Mouse (Mus musculus): ENCODE measurements around the gene Gm20538. TPM values are rescaled to one million over a fixed set of nuclear protein-coding genes. Genes with fewer than 3 reads are reported as not detected.

Gene Gm20538
- polyA plus RNA-seq, 1 experiment from 2014 or later, result not detected

- 35% methylated on average over 6 of the region's 6 CpGs for WGBS
- Histone ChIP-seq H3K4me3 (replicated peaks; ENCODE audit: low read length) (no peak overlapping the region), H3K27me3 (ENCODE audit: control insufficient read depth, insufficient read depth, low read length) (peaks cover 93% of the 10 kb centered on the region), H3K4me2 (replicated peaks) (no peak overlapping the region), H3K9me3 (ENCODE audit: control insufficient read depth, low read length) (no peaks in the 10 kb centered on the region), H3K4me1 (replicated peaks; ENCODE audit: control insufficient read depth, insufficient read depth, low read length) (peaks cover 12% of the 10 kb centered on the region), H3K27ac (no peak overlapping the region), H3K36me3 (replicated peaks; ENCODE audit: control insufficient read depth, insufficient read depth) (no peaks in the 10 kb centered on the region), H3K9ac (no peak overlapping the region)
- no peak for ATAC-seq (ENCODE audit: low FRiP score)
- no peak for DNase-seq (ENCODE audit: low spot score)
These were observed 36.9 kb downstream of the Gm20538 start for GRCm38 (mm10) chr19:44515769-44516168.

DNA sequence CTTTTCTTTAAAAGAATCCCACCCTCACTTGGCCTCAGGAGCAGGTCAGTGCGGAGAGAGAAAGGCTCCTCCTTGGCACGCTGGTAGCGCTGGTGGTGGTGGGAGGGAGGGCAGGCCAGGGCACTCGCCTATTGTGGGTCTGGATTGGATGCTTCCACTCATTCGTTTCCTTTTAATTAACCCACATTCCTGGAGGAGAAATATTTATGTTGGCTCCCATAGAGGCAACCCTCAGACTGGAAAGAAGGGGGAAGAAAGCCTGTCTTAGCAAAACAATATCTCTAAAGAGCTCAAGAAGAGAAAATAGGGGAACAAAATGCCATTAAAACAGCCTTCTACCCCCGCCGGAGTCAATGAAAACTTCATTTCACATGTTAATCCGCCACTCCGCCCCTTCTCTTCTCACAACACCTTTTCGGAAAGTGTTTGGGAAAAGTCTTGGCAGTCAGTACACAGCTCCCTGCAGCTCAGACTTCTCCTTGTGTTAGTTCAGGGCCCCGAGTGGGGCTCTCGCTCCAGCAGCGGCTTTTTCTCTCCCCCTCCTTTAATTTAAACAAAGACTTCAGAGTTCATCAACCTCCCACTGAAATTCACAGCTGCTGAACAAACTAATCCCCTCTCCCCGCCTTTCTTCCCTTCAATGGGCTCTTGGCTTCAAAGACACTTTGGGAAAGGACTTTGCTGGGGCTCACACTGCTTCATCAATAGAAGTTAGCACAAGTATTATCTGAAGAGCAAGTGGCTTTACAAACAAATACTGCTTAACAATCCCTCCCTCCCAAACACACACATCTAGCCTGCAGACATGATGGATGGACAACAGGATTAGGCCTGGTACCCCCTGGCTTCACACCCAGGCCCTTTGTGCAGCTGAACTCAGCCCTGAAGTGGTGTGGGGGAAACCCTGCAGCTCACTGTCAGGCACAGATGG lies 37.8 kb downstream of the Gm20538 start:
- Histone ChIP-seq H3K4me1 (replicated peaks; ENCODE audit: control insufficient read depth, insufficient read depth, low read length) (peaks cover 17% of the 10 kb centered on the region), H3K9ac (no peak overlapping the region), H3K4me3 (replicated peaks; ENCODE audit: low read length) (no peak overlapping the region), H3K4me2 (replicated peaks) (no peak overlapping the region), H3K9me3 (ENCODE audit: control insufficient read depth, low read length) (no peaks in the 10 kb centered on the region), H3K27ac (0 out of 2 replicates have a peak overlapping the region, but pooled peaks have one; percentile 9), H3K27me3 (ENCODE audit: control insufficient read depth, insufficient read depth, low read length) (peaks cover 98% of the 10 kb centered on the region), H3K36me3 (replicated peaks; ENCODE audit: control insufficient read depth, insufficient read depth) (no peaks in the 10 kb centered on the region)
- peak; percentile 75; the same call in 1 of the 2 replicates for ATAC-seq (ENCODE audit: low FRiP score)
- peak; percentile 45 for DNase-seq (ENCODE audit: low spot score)
- WGBS, result 3% methylated on average over 14 of the region's 14 CpGs

DNA sequence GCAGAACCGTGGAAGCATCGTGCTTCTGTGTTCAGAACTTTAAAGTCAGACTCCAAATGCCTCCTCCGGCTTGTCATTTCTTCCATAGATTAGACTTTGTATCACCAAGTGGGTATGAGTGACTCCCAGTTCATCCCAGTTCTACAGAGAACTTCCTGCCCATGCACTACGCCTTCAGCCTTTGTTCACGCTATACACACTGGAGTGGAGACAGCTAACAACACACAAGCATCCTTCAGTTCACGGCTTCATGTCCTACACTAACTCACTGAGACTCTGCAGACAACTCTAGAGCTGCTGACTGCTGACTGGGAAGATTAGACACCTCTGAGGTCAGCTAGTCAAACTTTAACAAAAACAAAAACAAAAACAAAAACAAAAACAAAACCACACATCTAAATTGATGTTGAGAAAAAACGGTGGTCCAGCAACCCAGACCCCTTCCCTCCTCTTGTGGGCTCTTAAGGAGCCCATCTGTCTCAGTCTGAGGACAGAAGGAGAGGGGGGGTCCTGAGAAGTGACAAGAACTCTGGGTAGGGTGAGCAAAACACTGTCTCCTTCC lies 38.6 kb downstream of the Gm20538 start:
- H3K9me3 ChIP-seq (ENCODE audit: control insufficient read depth, low read length), result no peaks in the 10 kb centered on the region
- no peak overlapping the region for H3K4me2 ChIP-seq (replicated peaks)
- no peak overlapping the region for H3K4me3 ChIP-seq (replicated peaks; ENCODE audit: low read length)
- no peaks in the 10 kb centered on the region for H3K36me3 ChIP-seq (replicated peaks; ENCODE audit: control insufficient read depth, insufficient read depth)
- 0 out of 2 replicates have a peak overlapping the region, but pooled peaks have one; percentile 9 for H3K27ac ChIP-seq
- ATAC-seq (ENCODE audit: low FRiP score), result no peak
- 16% methylated on average over 7 of the region's 7 CpGs for WGBS
- no peak for DNase-seq (ENCODE audit: low spot score)
- peaks cover 98% of the 10 kb centered on the region for H3K27me3 ChIP-seq (ENCODE audit: control insufficient read depth, insufficient read depth, low read length)
- no peak overlapping the region for H3K9ac ChIP-seq
- H3K4me1 ChIP-seq (replicated peaks; ENCODE audit: control insufficient read depth, insufficient read depth, low read length), result peaks cover 17% of the 10 kb centered on the region

DNA sequence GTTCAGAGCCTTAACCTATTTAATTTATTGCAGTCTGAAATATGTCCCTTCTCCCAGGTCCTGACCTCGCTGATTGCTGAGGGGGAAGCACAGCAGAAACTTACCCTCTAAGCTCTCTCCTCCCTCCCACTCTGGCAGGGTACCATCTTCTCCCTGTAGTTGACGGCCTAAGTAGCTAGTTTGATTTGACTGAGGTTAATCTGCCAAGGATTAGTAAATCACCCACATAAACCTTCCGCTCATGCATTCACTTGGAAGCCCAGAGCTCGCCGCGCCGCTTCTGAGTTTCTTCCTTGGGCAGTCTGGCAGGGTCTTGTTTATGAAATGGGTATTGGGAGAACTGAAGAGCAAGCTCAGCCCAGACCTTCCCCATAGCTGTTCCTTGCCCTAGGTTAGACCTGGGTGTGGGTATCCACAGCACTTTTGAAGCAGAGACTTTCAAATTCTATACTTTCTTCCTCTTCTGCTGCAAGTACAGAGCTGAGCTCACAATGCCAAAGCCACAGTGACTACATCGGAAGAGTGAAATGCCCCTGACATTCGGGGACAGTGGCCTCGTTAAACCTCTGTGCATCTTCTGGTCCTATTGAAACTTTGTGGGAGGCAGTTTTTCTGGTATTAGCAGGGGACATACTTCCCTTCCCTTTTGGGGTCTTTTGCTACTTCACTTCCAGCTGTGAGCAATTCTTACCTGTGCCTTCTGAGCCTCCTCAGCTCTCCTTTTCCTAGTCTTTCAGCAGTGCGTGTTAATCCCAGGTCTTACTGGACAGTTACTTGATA lies 39.4 kb downstream of the Gm20538 start:
- H3K9ac ChIP-seq, result no peak overlapping the region
- DNase-seq (ENCODE audit: low spot score) (no peak), ATAC-seq (ENCODE audit: low FRiP score) (no peak)
- H3K4me3 ChIP-seq (replicated peaks; ENCODE audit: low read length), result no peak overlapping the region
- no peaks in the 10 kb centered on the region for H3K9me3 ChIP-seq (ENCODE audit: control insufficient read depth, low read length)
- H3K4me1 ChIP-seq (replicated peaks; ENCODE audit: control insufficient read depth, insufficient read depth, low read length), result peaks cover 17% of the 10 kb centered on the region
- no peak overlapping the region for H3K4me2 ChIP-seq (replicated peaks)
- H3K36me3 ChIP-seq (replicated peaks; ENCODE audit: control insufficient read depth, insufficient read depth), result no peaks in the 10 kb centered on the region
- WGBS, result 10% methylated on average over 11 of the region's 11 CpGs
- peaks cover 96% of the 10 kb centered on the region for H3K27me3 ChIP-seq (ENCODE audit: control insufficient read depth, insufficient read depth, low read length)
- H3K27ac ChIP-seq, result no peak overlapping the region

GRCm38 (mm10) chr19:44512601-44513000 lies 40.0 kb downstream of the Gm20538 start:
- no peak overlapping the region for H3K9ac ChIP-seq
- H3K9me3 ChIP-seq (ENCODE audit: control insufficient read depth, low read length), result no peaks in the 10 kb centered on the region
- ATAC-seq (ENCODE audit: low FRiP score) (no peak), DNase-seq (ENCODE audit: low spot score) (no peak)
- H3K27ac ChIP-seq, result no peak overlapping the region
- peaks cover 96% of the 10 kb centered on the region for H3K27me3 ChIP-seq (ENCODE audit: control insufficient read depth, insufficient read depth, low read length)
- WGBS, result 19% methylated on average over 5 of the region's 5 CpGs
- H3K4me3 ChIP-seq (replicated peaks; ENCODE audit: low read length), result no peak overlapping the region
- no peaks in the 10 kb centered on the region for H3K36me3 ChIP-seq (replicated peaks; ENCODE audit: control insufficient read depth, insufficient read depth)
- 0 out of 2 replicates have a peak overlapping the region, but pooled peaks have one; percentile 75 for H3K4me2 ChIP-seq (replicated peaks)
- peaks cover 17% of the 10 kb centered on the region for H3K4me1 ChIP-seq (replicated peaks; ENCODE audit: control insufficient read depth, insufficient read depth, low read length)

GRCm38 (mm10) chr19:44511451-44512231 lies 41.0 kb downstream of the Gm20538 start:
- Histone ChIP-seq H3K27me3 (ENCODE audit: control insufficient read depth, insufficient read depth, low read length) (peaks cover 96% of the 10 kb centered on the region), H3K27ac (no peak overlapping the region), H3K4me1 (replicated peaks; ENCODE audit: control insufficient read depth, insufficient read depth, low read length) (peaks cover 17% of the 10 kb centered on the region), H3K9ac (peak overlapping the region; percentile 53), H3K36me3 (replicated peaks; ENCODE audit: control insufficient read depth, insufficient read depth) (no peaks in the 10 kb centered on the region), H3K4me3 (replicated peaks; ENCODE audit: low read length) (peak overlapping the region; percentile 34), H3K9me3 (ENCODE audit: control insufficient read depth, low read length) (no peaks in the 10 kb centered on the region), H3K4me2 (replicated peaks) (peak overlapping the region; percentile 75)
- ATAC-seq (ENCODE audit: low FRiP score), result no peak
- DNase-seq (ENCODE audit: low spot score), result peak; percentile 46
- 1% methylated on average over 66 of the region's 66 CpGs for WGBS

- H3K27ac ChIP-seq, result no peak overlapping the region
- H3K4me2 ChIP-seq (replicated peaks), result peak overlapping the region; percentile 75
- peaks cover 94% of the 10 kb centered on the region for H3K27me3 ChIP-seq (ENCODE audit: control insufficient read depth, insufficient read depth, low read length)
- H3K36me3 ChIP-seq (replicated peaks; ENCODE audit: control insufficient read depth, insufficient read depth), result no peaks in the 10 kb centered on the region
- 3% methylated on average over 12 of the region's 12 CpGs for WGBS
- H3K4me1 ChIP-seq (replicated peaks; ENCODE audit: control insufficient read depth, insufficient read depth, low read length), result peaks cover 17% of the 10 kb centered on the region
- H3K9ac ChIP-seq, result no peak overlapping the region
- peak overlapping the region; percentile 34; the same call in 1 of the 2 replicates for H3K4me3 ChIP-seq (replicated peaks; ENCODE audit: low read length)
- no peaks in the 10 kb centered on the region for H3K9me3 ChIP-seq (ENCODE audit: control insufficient read depth, low read length)
- no peak for DNase-seq (ENCODE audit: low spot score)
- no peak for ATAC-seq (ENCODE audit: low FRiP score)
These were observed 42.0 kb downstream of the Gm20538 start for GRCm38 (mm10) chr19:44510534-44511175.

DNA sequence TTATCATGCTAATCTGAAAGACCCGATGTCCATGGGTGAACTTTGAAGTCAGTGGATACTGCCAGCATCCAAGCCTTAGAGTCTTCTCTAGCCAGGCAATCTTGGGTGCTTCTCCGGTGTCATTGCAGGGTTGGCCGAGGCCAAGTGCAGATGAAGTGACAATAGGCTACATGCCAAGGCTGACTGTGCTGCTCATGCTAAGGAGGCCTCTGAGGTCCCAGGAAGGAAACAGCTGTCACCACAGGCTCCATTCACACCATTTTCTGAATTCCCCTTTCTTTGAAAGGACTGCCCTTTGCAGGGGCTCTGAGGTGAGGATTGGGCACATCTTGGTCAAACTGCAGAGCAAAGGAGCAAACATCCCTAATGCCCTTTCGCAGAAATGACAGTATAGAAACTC lies 49.9 kb downstream of the Gm20538 start:
- H3K4me1 ChIP-seq (replicated peaks; ENCODE audit: control insufficient read depth, insufficient read depth, low read length), result no peaks in the 10 kb centered on the region
- H3K4me3 ChIP-seq (replicated peaks; ENCODE audit: low read length), result no peak overlapping the region
- H3K4me2 ChIP-seq (replicated peaks), result no peak overlapping the region
- H3K27me3 ChIP-seq (ENCODE audit: control insufficient read depth, insufficient read depth, low read length), result peaks cover 89% of the 10 kb centered on the region
- no peak overlapping the region for H3K9ac ChIP-seq
- no peaks in the 10 kb centered on the region for H3K9me3 ChIP-seq (ENCODE audit: control insufficient read depth, low read length)
- WGBS, result 79% methylated on average over 4 of the region's 4 CpGs
- H3K36me3 ChIP-seq (replicated peaks; ENCODE audit: control insufficient read depth, insufficient read depth), result no peaks in the 10 kb centered on the region
- H3K27ac ChIP-seq, result no peak overlapping the region
- no peak for ATAC-seq (ENCODE audit: low FRiP score)
- no peak for DNase-seq (ENCODE audit: low spot score)
